Mouse (Mus musculus) forebrain, embryonic 10.5 days (tissue): ENCODE measurements around the gene Rnf169. TPM values are rescaled to one million over a fixed set of nuclear protein-coding genes. Genes with fewer than 3 reads are reported as not detected.
A peak's percentile ranks its signal among the peaks of the same experiment; 100 is the strongest.
"Not testable (repeated sequence)": the region's sequence is repeated elsewhere in the genome, so short reads cannot be mapped to it uniquely, and the experiment has no call there.

Source experiments
- DNase-seq: peaks from one replicate; pipeline ENCODE4 v3.0.0-alpha.2; 2017; ENCODE audit warnings: low spot score; ENCODE audit errors: extremely low spot score
- H3K27ac ChIP-seq: fragments of 300-500 bp; sonication (generic); 2 replicates; pipeline ENCODE4 v1.5.1; 2016; ENCODE audit warnings: mild to moderate bottlenecking
- H3K27me3 ChIP-seq: fragments of 300-500 bp; sonication (generic); 2 replicates; pipeline ENCODE4 v1.6.1; 2016; ENCODE audit warnings: mild to moderate bottlenecking; ENCODE audit not compliant: poor library complexity, severe bottlenecking
- H3K36me3 ChIP-seq: fragments of 300-500 bp; sonication (generic); replicated peaks from 2 replicates; pipeline ENCODE4 v1.6.1; 2016; ENCODE audit warnings: mild to moderate bottlenecking, moderate library complexity
- H3K4me1 ChIP-seq: fragments of 300-500 bp; sonication (generic); 2 replicates; pipeline ENCODE4 v1.6.1; 2016
- H3K4me3 ChIP-seq: fragments of 300-500 bp; sonication (generic); 2 replicates; pipeline ENCODE4 v1.5.1; 2016; ENCODE audit warnings: mild to moderate bottlenecking, moderate library complexity
- H3K9me3 ChIP-seq: fragments of 300-500 bp; sonication (generic); 2 replicates; pipeline ENCODE4 v1.6.1; 2016; ENCODE audit warnings: mild to moderate bottlenecking, moderate library complexity
- WGBS: fragments of 180-500 bp; shearing (Covaris S2); methylation state at CpG from one replicate; pipeline ENCODE4 v1.1.7; 2016; 5-methylcytosine and 5-hydroxymethylcytosine counted together
- polyA plus RNA-seq: library from polyadenylated mRNA; unstranded; fragments of >200 nt; fragmentation: Nextera tagmentation; extraction: Ambion mirVana; gene quantifications from 2 replicates; pipeline ENCODE4 v1.2.1, GENCODE M21; 2016

The Rnf169 gene
- polyA plus RNA-seq, 1 experiment from 2014 or later = 4.2 TPM

DNA sequence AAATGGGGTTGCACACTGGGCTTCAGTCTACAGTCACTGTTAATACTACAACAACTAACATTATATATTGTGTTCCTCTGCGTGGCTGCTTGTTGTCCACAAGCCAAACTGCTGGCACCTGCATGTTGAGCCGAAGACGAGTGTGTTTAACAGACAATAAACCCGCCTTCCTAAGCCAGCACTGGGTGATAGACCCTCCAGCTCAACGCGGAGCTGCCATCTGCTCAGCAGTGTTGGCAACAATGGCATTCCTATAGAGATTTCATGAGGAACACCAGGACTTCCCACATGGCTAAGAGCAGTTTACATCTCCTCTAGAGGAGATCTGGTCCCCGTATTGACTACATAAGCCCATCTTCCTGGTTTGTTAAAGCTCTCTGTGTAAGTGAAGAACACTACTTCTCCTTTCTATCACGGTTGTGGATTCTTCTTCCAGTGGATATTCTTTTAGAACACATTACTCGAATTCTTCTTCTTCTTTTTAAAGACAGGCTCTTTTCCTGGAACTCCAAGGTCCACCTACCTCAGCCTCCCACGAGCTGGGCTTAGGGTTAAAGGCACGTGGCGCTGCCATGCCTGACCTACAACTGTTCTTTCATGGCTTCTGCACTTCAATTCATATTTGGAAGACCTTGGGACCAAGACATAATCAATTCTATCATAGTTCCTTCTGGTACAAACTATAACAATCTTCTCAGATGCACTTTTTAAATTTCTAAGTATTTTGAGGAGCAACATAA is 22.9 kb downstream of the Rnf169 start:
- H3K4me1 ChIP-seq = peaks cover under 1% of the 10 kb centered on the region; the same call in 1 of the 2 replicates
- no peak overlapping the region for H3K27ac ChIP-seq
- no peaks in the 10 kb centered on the region for H3K27me3 ChIP-seq
- peaks cover 10% of the 10 kb centered on the region for H3K36me3 ChIP-seq
- H3K4me3 ChIP-seq = no peak overlapping the region
- WGBS = 89% methylated on average over 12 of the region's 12 CpGs
- DNase-seq = no peak
- H3K9me3 ChIP-seq = no peaks in the 10 kb centered on the region

DNA sequence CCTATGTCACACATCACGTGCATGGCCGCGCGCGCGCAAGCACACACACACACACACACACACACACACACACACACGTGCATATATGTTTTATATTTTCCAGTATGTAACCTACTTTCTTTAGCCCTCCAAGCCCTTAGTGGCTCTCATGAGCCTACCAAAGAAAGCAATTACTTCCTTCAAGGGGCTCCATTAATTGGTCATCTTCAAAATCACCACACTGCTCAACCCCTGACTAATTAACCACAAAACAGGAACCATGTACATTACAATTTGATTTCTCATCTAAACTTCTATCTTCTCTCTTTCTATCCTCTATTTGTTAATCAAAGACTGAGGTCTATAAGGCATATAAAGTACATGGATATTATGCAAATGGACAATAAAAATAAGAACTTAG is 24.2 kb downstream of the Rnf169 start:
- no peak for DNase-seq
- H3K4me1 ChIP-seq = no peaks in the 10 kb centered on the region

DNA sequence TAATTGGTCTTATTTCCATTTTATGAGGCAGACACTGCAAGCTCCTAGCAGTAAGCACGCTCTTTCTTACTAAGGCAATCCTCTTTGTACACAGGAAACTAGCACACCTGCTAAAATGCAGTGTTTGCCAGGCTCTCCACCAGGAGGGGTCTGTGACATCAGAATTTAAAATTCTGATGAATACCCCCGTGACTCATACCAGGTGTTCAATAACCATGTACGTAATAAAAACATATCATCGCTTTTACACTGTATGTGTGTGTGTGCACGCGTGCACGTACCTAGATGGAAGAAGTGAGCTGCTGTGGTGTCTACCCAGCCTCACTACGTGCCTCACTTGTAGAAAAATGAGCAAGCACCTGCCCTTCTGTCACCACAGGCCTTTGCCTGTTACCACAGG is 26.0 kb downstream of the Rnf169 start:
- Histone ChIP-seq H3K27ac (no peak overlapping the region), H3K4me3 (no peak overlapping the region), H3K4me1 (no peaks in the 10 kb centered on the region), H3K9me3 (no peaks in the 10 kb centered on the region), H3K36me3 (peaks cover 36% of the 10 kb centered on the region), H3K27me3 (no peaks in the 10 kb centered on the region)
- WGBS = 94% methylated on average over 8 of the region's 8 CpGs
- no peak for DNase-seq

More for the DNA sequence above, 24.2 kb downstream of the Rnf169 start:
- Histone ChIP-seq H3K27me3 (no peaks in the 10 kb centered on the region), H3K9me3 (no peaks in the 10 kb centered on the region), H3K4me3 (no peak overlapping the region), H3K27ac (no peak overlapping the region), H3K36me3 (peaks cover 23% of the 10 kb centered on the region)
- WGBS = 99% methylated on average over 7 of the region's 7 CpGs

DNA sequence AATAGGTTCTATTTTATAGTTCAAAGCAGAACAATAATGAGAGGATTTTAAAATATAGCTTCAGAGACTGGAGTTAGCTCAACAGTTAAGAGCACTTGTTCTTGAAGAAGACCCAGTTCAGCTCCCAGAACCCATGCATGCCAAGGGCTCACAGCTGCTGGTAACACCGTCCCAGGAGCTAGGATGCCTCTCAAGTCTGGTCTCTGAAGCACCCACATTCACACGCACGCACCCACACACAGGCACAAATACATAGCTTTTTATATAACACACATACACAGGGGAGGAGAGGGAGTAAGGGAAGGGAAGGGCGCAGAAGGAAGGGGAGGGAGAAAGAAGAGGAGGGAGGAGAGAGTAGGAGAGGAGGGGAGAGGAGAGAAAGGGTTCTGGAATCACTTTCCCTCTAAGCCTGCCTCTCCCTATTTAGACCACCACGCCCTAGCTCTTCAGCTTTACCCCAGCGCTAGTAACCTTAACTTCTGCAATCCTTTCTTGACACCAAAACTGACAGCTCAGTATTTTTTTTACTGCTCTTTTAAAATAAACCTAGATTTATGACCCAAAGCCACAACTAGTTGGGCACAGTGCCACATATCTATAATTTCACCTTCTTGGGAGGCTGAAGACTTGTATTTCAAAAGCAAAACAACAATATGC is 26.7 kb downstream of the Rnf169 start:
- Histone ChIP-seq H3K4me1 (no peaks in the 10 kb centered on the region), H3K27ac (no peak overlapping the region), H3K9me3 (no peaks in the 10 kb centered on the region), H3K36me3 (peaks cover 38% of the 10 kb centered on the region), H3K4me3 (no peak overlapping the region), H3K27me3 (no peaks in the 10 kb centered on the region)
- WGBS = 88% methylated on average over 6 of the region's 6 CpGs
- DNase-seq = no peak

- Histone ChIP-seq H3K36me3 (peaks cover 87% of the 10 kb centered on the region), H3K4me3 (no peak overlapping the region), H3K9me3 (0 out of 2 replicates have a peak, but pooled peaks cover 3% of the 10 kb centered on the region), H3K27me3 (no peaks in the 10 kb centered on the region), H3K27ac (no peak overlapping the region), H3K4me1 (no peaks in the 10 kb centered on the region)
- DNase-seq = no peak
- WGBS = 94% methylated on average over 9 of the region's 9 CpGs
Observed at GRCm38 (mm10) chr7:99947329-99947728, 32.9 kb downstream of the Rnf169 start.

- 90% methylated on average over 4 of the region's 4 CpGs for WGBS
- H3K9me3 ChIP-seq = 0 out of 2 replicates have a peak, but pooled peaks cover 3% of the 10 kb centered on the region
- no peaks in the 10 kb centered on the region for H3K4me1 ChIP-seq
- DNase-seq = no peak
- H3K36me3 ChIP-seq = peaks cover 87% of the 10 kb centered on the region
- H3K4me3 ChIP-seq = no peak overlapping the region
- H3K27ac ChIP-seq = no peak overlapping the region
- no peaks in the 10 kb centered on the region for H3K27me3 ChIP-seq
Observed at GRCm38 (mm10) chr7:99946356-99946755, 33.9 kb downstream of the Rnf169 start.

DNA sequence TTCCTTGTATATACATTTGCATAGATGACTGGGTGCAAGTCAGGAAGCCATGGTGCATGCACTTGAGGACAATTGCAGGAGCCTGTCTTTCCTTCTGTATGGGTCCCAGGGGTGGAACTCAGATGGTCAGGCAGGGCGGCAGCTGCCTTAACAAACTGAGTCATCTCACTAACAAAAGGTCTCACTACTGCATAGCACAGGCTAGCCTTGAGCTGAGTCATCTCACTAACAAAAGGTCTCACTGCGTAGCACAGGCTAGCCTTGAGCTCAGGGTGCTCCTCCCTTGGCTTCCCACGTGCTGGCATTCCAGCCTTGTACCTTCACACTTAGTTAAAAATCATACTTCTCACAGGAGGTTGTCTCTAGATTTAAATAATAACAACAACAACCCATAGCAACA is 34.3 kb downstream of the Rnf169 start:
- 96% methylated on average over 3 of the region's 3 CpGs for WGBS
- DNase-seq = no peak
- H3K27ac ChIP-seq = no peak overlapping the region
- H3K9me3 ChIP-seq = 0 out of 2 replicates have a peak, but pooled peaks cover 3% of the 10 kb centered on the region
- no peak overlapping the region for H3K4me3 ChIP-seq
- H3K36me3 ChIP-seq = peaks cover 87% of the 10 kb centered on the region
- no peaks in the 10 kb centered on the region for H3K4me1 ChIP-seq
- no peaks in the 10 kb centered on the region for H3K27me3 ChIP-seq

DNA sequence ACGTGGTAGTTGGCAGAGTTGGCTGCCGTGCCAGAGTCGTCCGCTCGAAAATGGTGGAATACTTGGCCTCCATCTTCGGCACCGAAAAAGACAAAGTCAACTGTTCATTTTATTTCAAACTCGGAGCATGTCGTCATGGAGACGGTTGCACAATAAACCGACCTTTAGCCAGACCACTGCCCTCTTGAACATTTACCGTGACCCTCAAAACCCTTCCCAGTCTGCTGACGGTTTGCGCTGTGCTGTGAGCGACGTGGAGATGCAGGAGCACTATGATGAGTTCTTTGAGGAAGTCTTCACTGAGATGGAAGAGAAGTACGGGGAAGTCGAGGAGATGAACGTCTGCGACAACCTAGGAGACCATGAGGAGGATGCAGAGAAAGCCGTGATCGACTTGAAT is 35.2 kb downstream of the Rnf169 start:
- DNase-seq, H3K9me3 ChIP-seq, H3K27me3 ChIP-seq, H3K4me3 ChIP-seq, H3K4me1 ChIP-seq, H3K27ac ChIP-seq: not testable (repeated sequence)
- WGBS = 95% methylated on average over 22 of the region's 22 CpGs
- H3K36me3 ChIP-seq = peaks cover 89% of the 10 kb centered on the region

DNA sequence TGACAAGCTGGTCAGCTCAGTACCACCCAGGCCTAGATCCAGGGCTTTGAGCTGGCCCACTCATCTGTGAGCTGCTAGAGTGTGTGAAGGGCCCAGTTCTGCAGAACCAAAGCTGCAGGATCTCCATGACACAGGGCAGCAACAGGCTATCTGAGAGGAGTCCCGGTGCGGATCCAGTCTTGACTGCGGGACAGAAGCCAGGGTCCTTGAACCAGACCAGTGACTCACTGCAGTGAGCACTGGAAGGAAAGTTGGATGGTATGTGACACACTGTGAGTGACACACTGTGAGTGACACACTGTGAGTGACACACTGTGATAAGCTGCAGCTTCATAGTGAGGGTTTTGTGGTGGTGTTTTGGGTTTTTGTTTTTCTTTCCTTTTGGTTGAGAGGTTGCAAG is 35.7 kb downstream of the Rnf169 start:
- 0 out of 2 replicates have a peak, but pooled peaks cover 3% of the 10 kb centered on the region for H3K9me3 ChIP-seq
- no peak overlapping the region for H3K27ac ChIP-seq
- no peak for DNase-seq
- 99% methylated on average over 3 of the region's 3 CpGs for WGBS
- H3K4me1 ChIP-seq = no peaks in the 10 kb centered on the region
- no peak overlapping the region for H3K4me3 ChIP-seq
- no peaks in the 10 kb centered on the region for H3K27me3 ChIP-seq
- peaks cover 90% of the 10 kb centered on the region for H3K36me3 ChIP-seq

- no peaks in the 10 kb centered on the region for H3K27me3 ChIP-seq
- H3K27ac ChIP-seq = no peak overlapping the region
- H3K4me3 ChIP-seq = no peak overlapping the region
- 0 out of 2 replicates have a peak, but pooled peaks cover 3% of the 10 kb centered on the region for H3K9me3 ChIP-seq
- peaks cover 94% of the 10 kb centered on the region for H3K36me3 ChIP-seq
- H3K4me1 ChIP-seq = no peaks in the 10 kb centered on the region
- DNase-seq = no peak
- WGBS = 94% methylated on average over 1 of the region's 1 CpGs
Observed at GRCm38 (mm10) chr7:99940669-99941068, 39.6 kb downstream of the Rnf169 start.

GRCm38 (mm10) chr7:99935758-99936157 is 44.5 kb downstream of the Rnf169 start:
- H3K4me1 ChIP-seq = no peaks in the 10 kb centered on the region
- 93% methylated on average over 1 of the region's 1 CpGs for WGBS
- H3K27me3 ChIP-seq = no peaks in the 10 kb centered on the region
- H3K4me3 ChIP-seq = no peak overlapping the region
- H3K36me3 ChIP-seq = peaks cover 89% of the 10 kb centered on the region
- H3K27ac ChIP-seq = no peak overlapping the region
- DNase-seq = peak; percentile 9
- H3K9me3 ChIP-seq = no peaks in the 10 kb centered on the region

DNA sequence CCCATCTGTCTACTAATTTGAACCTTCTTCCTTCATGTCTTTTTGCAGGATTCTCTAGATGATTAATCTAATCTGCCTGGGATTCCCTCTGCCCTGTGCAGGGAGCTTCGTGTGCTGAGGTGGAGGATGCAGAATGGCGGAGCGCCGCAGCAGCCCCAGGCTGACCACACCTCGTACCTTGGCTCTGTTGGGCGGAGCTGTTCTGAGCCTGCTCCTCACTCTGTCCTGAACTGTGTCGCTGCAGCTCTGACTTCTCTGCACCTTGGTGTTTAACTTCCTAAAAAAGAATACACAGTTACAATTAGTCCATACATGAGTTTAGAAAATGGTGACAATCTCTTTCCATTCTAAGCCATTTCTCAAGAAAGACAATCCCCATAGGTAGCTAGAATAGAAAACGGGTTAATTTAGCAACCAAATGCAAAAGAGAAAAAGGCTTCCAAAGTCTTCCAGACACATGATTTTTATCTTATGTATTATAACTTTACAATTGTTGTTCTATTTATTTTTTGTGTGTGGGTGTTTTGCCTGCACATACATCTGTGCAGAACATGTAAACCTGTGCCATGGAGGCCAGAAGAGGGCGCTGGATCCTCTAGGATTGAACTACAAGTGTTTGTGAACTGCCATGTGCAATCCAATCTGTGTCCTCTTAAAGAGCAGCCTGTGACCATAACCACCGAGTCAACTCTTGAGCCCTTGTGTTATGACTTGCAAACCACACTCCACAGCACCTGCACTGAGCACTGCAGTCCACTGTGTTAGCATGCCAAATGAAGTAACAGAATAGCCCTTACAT is 53.1 kb downstream of the Rnf169 start:
- no peak overlapping the region for H3K4me3 ChIP-seq
- no peaks in the 10 kb centered on the region for H3K4me1 ChIP-seq
- no peaks in the 10 kb centered on the region for H3K27me3 ChIP-seq
- WGBS = 83% methylated on average over 10 of the region's 10 CpGs
- no peaks in the 10 kb centered on the region for H3K9me3 ChIP-seq
- DNase-seq = no peak
- no peak overlapping the region for H3K27ac ChIP-seq
- peaks cover 80% of the 10 kb centered on the region for H3K36me3 ChIP-seq

DNA sequence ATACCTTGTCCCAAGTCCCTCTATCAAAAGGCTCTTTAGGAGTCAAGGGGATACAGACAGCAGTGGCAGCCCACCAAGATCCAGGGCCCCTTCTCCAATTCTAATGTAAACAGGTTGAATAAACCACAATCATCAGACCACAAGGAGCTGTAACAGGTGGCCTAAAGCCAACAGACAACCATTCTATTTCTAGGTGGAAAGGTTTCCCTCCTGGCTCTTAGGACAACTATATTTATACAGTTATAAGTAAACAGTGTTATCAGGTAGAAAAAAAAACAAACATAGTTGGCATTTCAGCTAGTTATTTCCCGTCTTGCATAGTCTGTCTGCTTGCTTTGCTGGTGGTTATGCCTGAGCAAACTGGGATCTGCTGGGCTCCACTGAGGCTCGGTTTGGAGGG is 59.8 kb downstream of the Rnf169 start:
- no peak for DNase-seq
- H3K27ac ChIP-seq = no peak overlapping the region
- no peaks in the 10 kb centered on the region for H3K9me3 ChIP-seq
- peaks cover 49% of the 10 kb centered on the region for H3K36me3 ChIP-seq
- peaks cover 32% of the 10 kb centered on the region for H3K27me3 ChIP-seq
- 88% methylated on average over 2 of the region's 2 CpGs for WGBS
- no peak overlapping the region for H3K4me3 ChIP-seq
- peaks cover 21% of the 10 kb centered on the region for H3K4me1 ChIP-seq
